Mouse (Mus musculus) kidney, postnatal 25 days (tissue): ENCODE data around the gene Htr1f.
"Not testable (repeated sequence)": the region's sequence is repeated elsewhere in the genome, so short reads cannot be mapped to it uniquely, and the experiment has no call there.

ENCODE experiments used
- DNase-seq, 2 experiments: peaks; one replicate each; pipeline ENCODE4 v3.0.0; 2021; ENCODE audit warnings: mixed read lengths in 2 of 2

Htr1f gene

GRCm38 (mm10) chr16:65105184-65105931, at the start of gene Htr1f:
TSS of gene Htr1f (minus strand) at chr16:65105854.
- no peak for DNase-seq

DNA sequence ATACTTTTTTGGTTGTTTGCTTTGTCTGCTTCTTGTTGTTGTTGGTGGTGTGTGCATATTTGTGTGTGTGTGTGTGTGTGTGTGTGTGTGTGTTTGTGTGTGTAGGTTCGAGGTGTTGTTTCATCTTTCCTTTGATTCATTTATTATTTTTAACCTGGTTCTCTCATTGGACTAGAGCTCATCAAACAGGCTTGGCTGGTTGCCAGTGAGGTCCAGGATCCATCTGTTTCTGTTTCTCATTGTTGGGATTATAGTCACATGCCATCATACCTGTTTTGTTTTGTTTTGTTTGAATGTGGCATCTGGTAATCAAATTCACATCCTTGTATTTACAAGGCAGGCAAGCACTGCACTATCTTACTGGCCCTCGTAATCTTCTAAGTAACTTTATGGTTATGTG, 34.1 kb upstream of the Htr1f start:
- DNase-seq = no peak

DNA sequence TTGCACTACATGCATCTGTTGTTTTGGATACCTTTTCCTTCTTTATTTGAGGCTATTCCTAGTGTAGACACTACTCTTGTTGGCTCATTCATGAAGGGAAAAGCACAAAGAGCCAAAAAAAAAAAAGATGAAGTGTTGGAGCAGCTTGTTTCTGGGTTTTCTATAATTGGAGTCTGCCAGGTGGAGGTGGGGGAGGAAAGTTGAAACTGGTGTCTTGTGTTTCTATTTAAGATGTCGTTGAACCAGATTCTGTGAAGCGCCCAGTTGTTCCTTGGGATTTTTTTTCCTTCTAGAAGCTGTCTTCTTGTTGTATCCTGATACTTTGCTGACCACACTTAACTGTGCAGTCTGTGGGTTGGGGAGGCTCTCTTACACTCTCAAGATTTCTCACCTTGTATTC, 23.7 kb upstream of the Htr1f start:
- DNase-seq = no peak

GRCm38 (mm10) chr16:65127846-65128245, 22.2 kb upstream of the Htr1f start:
- no peak for DNase-seq

DNA sequence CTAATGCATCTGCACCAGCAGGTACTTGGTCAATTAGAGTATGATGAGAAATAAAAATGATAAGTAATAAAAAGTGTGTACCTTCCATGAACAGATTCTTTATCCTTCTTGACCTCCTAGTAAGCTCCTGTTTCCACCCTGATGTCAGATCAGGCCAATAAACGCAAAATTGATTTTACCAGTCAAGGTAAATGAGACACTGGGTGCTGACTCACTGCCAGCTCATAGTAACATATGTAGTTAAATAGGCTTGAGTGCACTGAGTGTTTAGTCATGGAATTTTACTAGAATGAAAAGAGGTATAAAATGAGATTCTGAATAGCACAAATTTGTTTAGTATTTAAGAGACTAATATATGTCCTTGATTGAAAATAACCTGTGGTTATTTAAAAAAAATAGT, 6.6 kb upstream of the Htr1f start:
- DNase-seq = no peak

DNA sequence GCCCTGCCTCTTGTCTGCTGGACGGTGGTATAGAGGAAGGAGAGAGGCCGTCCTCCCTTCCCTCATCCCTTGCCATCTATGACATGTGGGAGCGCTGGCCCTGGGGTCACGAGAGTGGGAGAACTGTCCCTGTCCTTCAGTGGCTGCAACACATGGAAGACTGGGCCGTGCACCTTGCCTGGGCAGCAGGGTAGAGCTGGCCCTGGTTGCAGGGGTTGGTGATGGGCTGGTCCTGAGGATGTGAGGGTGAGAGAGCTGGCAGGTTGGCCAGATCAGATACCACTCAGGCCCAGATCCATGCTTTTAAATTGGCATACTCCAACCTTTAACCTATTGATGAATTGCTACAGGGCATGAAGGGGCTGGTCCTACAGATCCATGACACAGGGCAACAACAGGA, 12.1 kb downstream of the Htr1f start:
- no peak for DNase-seq

GRCm38 (mm10) chr16:65083475-65083874, 22.2 kb downstream of the Htr1f start:
- DNase-seq = no peak

DNA sequence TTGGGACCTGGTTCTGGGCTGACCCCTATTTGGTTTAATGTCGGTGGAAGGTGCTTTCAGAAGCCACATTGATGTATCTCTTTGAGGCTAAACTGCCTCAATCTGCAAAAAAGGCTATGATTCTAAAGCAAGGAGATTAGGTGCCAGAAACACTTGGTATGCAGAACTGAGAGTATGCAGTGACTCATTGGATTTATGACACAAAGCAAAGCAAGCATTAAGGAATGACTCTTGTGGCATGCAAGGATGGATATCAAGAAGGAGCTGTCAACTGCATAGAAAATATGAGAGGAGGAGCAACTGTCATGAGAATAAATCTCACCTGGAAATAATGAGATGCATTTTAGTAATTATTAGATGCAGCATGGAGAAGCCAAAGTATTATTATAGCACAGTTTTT, 35.8 kb downstream of the Htr1f start:
- DNase-seq = no peak

- DNase-seq = no peak
Measured at GRCm38 (mm10) chr16:65066264-65066663, 39.4 kb downstream of the Htr1f start.

DNA sequence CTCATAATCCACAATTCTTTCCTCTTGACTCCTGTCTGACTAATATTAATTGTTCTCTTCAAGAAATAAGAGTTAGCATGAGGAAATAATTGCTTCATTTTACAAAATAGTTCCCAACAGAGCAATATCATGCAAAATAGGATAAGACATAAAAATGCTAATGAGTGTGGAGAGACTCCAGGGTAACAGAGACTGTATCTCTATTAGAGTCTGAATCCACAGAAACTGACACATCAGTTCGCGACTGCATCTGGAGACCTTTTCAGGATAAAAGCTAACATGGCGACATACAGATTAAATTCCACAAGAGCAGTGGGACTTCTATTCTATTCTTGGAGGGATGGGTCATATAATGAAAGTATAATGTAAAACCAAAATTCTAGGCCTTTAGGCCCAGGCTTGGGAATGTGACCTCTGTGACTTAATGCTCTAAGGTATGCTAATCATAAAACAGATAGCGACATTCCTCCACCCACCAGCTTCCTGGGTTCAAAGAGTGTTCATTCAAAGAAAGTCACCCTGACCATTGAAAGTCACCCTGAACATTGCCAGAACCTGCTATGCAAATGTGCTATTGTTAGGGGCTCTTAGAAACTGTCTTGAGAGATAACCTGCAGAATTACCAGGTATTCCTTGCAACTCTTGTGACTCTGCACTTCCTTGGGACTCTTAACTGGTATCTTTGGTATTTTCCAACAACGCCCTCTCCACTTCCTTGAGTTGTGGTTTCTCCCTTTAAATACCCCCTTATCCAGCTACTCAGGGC, 67.8 kb downstream of the Htr1f start:
- DNase-seq = not testable (repeated sequence)

DNA sequence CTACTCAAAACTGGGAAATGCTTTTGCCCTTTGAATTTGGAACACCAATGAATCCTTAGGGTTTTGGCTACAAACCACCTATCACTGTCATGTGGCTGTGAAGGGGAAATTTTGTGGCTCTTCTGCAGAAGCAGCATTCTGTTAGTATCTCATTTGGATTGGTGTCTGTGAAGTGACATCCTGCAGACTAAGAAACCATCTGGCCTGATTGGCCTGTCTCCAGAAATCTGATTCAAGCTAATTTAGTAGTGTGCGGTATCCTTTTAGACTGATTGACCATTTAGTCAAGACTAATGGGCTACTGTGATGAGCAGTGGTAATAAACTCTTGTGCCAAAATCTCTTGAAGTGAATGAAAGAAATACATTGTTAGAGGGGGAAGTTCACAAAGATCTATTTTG, 76.0 kb downstream of the Htr1f start:
- no peak for DNase-seq

DNA sequence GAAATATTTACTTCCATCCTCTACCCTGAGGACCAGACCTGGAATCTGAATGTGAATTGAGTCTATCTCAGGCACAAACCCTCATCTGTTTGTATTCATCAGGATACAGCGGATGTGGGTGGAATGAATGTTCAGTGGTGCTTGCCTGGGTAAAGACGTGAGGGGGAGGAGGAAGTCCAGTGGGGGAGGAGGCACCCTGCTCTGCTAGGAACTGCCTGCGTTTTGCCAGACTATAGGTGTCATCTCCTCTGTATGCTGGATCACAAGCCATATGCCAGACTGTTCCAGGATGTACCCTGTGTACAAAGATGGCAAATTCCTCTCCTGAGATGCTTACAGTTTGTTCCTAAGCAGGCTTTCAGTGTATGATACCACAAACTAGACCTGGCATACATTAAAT, 83.3 kb downstream of the Htr1f start:
- no peak for DNase-seq

DNA sequence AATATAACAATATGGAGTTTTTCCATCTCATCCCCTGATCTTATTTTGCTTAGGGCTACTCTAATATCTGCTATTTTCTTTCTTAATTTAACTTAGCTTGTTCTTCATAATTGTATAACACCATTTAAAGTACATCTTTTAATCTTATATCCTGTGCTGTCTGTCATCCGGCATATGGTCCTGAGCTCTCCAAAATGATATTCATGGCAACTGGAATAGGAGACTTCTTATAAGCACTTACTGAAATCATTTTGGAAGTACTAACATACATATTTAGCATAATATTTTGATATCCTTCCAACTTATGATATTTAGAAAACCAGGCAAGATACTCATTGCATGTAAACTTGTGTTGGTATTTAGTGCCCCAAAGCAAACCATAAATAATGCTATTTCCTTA, 86.9 kb downstream of the Htr1f start:
- DNase-seq = no peak

DNA sequence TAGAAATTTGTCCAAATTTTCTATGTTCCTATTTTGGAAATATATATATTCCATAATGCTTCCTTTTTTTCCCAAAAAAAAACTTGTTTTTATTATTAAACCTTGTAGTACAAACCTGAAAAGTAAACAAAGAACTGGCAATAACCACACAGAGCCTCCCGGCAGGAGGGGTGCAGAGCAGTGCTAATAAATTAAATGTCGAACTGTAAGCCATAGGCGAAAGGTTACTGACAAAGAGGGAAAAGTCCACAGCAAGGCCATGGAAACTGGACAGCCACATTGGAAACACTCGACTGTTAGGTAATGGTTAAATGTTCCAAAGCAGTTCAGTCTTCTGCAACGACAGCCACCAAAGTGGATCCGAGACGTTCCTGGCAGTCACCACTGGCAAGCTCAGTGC, 87.5 kb downstream of the Htr1f start:
- no peak for DNase-seq

DNA sequence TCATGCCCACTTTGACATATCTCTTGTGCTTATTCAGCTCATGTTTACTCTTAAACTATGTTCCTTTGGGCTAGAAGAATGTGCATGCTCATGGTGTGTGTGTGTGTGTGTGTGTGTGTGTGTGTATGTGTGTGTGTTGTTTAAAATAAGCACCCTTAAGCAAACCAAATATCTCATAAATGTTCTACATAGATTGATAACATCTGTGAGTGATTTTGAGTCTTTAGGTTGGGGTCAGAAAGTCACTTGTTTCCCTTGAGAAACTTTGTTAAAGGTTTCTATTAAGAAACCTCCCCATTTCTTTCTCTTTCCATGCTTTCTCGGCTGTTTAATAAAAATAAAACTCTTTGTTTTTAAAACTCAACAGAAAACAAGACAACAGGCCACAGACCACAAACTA, 88.1 kb downstream of the Htr1f start:
- no peak for DNase-seq

- no peak for DNase-seq
Measured at GRCm38 (mm10) chr16:65015241-65015640, 90.4 kb downstream of the Htr1f start.

DNA sequence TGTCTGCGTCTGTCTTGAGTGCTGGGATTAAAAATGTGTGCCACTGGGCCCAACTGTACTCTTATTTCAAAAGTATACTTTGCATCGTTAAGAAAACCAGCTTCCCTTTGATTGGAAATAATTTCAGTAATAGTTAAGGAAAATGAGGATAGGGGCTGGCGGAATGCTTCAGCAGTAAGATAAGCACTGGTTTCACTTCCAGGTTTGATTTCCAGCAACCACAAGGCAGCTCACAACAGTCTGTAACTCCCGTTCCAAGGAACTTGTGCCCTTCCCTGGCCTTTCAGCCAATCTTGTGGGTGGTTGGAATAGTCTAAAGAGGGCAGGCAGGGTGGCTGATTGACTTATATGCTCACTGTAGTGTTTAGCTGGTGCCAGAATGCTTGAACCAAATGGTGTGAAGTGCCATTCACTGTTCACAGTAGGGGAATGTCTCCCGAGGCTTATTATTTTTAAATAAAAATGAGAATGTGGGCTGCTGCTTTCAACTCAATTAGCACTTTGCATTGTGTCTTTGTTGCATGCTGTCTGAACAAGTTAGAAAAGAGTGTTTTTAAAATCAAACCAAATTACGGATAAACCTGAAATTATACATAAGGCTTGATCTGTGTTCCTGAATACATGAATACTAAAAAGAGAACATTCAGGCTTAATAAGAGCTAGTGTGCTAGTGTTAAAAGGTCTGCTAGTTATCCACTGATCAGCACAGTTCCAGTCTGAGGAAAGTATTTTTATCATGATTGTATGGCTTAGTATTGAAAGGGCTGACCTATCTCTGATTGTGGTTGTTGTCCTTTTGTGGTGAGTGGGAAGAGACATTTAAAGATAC, 103.4 kb downstream of the Htr1f start:
- no peak for DNase-seq

GRCm38 (mm10) chr16:64989279-64989800, 116.3 kb downstream of the Htr1f start:
- no peak for DNase-seq

GRCm38 (mm10) chr16:64987564-64987963, 118.1 kb downstream of the Htr1f start:
- DNase-seq = no peak

- no peak for DNase-seq
Measured at GRCm38 (mm10) chr16:64987049-64987448, 118.6 kb downstream of the Htr1f start.

DNA sequence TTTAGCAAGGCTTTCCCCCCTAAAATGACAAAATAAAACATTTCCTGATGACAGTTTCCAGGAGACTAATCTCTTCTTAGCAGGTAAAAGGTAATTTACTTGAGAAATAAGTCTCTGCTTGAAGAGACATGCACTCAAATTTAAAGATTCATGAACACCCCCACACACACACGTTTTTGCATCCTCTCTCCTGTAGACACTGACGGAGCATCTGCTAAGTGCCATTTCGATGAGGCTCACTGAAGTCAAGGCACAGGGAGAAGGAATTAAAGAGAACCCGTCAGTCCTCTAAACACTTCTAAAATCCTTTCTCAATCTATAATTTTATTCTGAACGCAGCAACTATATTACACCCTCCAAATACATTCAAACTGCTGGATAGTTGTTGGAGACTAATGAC, 131.0 kb downstream of the Htr1f start:
- DNase-seq = no peak

DNA sequence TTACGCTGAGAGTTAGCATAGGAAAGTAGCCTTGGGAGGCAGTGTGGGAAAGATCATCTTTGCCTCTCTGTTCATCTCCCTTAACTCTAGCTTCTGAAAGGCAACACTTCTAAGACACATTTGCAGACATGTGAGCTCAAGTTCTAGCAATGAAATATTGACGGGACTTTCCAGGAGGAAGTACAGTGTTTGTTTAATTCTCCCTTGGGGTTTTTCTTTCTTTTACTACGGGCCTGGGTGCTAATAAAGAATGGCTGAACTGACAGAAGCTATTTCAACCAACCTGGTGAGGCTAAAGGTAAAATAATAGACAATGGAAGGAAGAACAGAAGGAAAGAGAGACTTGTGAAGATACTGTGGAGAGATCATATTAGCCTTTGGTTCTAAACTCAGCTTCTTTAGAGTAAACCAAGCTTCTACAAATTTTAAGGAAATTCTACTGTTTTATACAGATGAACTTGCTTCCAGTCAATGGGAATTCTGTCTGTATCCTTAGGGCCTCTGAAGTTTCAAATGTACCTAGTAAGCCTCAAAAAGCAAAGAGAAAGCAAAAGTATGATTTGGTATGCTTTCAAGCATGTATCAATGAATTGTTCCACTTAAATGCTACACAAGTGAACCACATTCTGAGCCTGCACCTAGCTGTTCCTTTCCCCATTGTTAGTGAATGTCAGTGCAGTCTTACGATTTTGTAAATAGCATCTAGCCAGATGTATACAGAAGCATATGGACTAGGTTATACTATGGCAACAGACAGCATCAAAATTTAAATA, 131.9 kb downstream of the Htr1f start:
- DNase-seq = no peak
